Mouse (Mus musculus) kidney, postnatal 14 days (tissue): Measurements from ENCODE around the gene Wdr60.

ENCODE experiments used
- DNase-seq: peaks from one replicate; pipeline ENCODE4 v3.0.0; 2022; ENCODE audit warnings: mixed read lengths

Wdr60 gene

DNA sequence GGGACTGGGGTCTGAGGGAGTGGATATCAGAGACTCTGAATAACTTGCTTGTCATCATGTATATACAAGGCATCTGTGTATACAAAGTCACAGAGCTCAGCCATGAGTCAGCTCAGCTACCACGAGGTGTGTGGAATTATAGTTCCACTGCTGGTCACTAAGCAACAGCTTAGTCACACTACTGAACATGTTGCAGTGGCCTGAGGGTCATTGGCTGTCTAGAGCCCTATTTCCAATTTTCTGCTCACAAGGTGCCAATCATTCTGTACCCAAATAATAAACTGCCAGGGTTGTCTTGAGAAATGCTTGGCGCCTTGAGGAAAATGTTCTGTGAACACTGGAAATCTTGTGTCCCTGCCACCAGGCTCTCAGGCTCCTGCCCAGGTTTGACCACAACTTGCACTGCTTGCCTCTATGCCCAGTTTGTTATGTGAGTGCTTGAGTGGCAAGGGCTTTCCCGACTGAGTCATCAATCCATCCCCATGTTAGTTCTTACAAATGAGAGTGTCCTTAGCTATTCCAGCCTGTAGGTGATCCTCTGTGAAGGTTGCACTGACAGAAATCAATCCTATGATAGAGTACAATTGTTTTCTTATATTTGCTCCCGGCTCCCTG lies 81.3 kb downstream of the Wdr60 start:
- DNase-seq = no peak

DNA sequence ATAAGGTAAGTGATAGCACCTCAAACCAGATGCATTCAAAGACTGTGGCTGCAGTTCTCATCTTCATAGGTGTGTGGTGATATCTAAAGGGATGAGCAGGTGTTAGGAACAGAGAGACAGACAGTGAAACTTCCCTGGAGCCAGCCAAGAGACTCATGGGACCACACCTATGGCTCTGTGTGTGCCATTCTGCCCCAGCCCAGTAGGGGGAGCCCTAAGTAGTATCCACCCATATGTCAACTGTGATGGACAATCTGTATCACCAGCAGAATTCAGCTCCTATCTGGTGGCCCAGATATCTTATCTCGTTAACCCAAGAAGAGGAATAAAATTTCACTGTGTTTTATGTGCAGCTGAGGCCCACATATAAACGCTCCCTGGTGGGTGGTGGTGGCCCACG lies 85.9 kb downstream of the Wdr60 start:
- peak; percentile 7 for DNase-seq

GRCm38 (mm10) chr12:116169666-116170065 lies 93.2 kb downstream of the Wdr60 start:
- no peak for DNase-seq

- no peak for DNase-seq
Measured at GRCm38 (mm10) chr12:116165368-116165767, 97.5 kb downstream of the Wdr60 start.

DNA sequence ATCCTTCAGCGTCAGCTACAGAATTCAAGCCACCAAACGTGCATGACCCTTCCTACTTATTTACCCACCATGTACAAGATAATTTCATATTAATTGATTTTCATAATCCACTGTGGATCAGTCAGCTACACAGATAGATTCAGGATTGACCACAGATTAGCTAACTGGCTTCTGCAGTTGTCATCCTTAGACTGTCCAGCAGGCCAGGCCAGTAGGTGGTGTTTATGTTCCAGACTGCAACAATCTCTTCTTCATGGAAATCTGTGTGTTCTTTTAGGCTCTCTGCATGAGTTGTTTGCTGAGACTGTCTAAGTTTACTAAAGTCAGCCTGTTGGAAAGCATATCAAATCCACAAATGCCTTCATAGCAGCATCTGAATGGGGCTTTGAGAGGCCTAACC lies 103.1 kb downstream of the Wdr60 start:
- DNase-seq = no peak

DNA sequence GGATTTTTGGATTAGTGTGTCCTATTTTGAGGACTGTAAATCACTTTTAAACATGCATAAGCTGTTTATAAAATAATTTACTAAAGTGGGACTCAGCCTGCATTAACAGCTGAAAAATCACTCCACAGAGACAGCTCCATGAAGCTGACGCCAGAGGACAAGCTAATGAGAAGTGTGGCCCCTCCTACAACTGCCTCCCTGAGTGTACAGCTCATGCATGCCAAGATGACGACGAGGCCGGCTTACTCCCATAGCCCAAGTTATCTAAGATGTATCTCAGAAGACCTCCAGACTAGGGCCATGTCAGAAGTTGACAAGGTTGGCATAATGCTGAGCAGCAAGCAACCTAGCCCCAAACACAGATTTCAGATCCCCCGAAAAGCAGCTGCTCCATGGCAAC lies 103.6 kb downstream of the Wdr60 start:
- no peak for DNase-seq

GRCm38 (mm10) chr12:116156792-116157532 lies 105.9 kb downstream of the Wdr60 start:
- DNase-seq = no peak
